Mouse (Mus musculus) layer of hippocampus, postnatal 10 days (tissue): Measurements from ENCODE around the gene Krtap10-10. TPM values are rescaled to one million over a fixed set of nuclear protein-coding genes. Genes with fewer than 3 reads are reported as not detected.

Source experiments
- DNase-seq, 2 experiments: peaks; one replicate each; pipeline ENCODE4 v3.0.0; 2021; ENCODE audit warnings: low spot score in 2 of 2
- total RNA-seq, 2 experiments: library from RNA; stranded (reverse); gene quantifications; 2 replicates each; pipeline ENCODE4 v1.2.3; 2021

The Krtap10-10 gene
- total RNA-seq, 2 experiments from 2014 or later: not detected

GRCm38 (mm10) chr10:77864762-77865143 lies 29.0 kb downstream of the Krtap10-10 start:
- DNase-seq: no peak

- DNase-seq: no peak
These were observed 31.8 kb downstream of the Krtap10-10 start for GRCm38 (mm10) chr10:77867546-77867945.

- DNase-seq: no peak
These were observed 33.9 kb downstream of the Krtap10-10 start for GRCm38 (mm10) chr10:77869651-77870050.

DNA sequence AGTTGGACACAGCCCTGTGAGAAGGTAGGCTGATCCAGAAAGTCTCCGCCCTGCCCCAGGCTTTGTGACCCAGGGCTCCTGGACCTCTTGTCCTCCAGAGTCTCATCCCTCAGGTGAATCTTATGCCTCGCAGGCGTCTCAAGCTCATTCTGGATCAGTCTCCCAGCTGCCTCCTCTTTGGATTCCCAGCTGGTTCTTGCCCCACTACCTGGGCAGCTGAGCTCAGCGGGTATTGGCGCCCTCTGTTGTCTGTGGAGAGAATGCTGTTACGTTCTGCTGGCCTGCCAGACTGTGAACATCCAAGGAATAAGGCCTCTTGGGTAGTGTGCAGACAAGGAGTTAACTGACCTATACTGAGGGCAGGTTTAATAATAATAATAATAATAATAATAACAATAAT lies 43.2 kb downstream of the Krtap10-10 start:
- DNase-seq: peak in 1 of 2 experiments; percentile 41

- DNase-seq: no peak
These were observed 44.6 kb downstream of the Krtap10-10 start for GRCm38 (mm10) chr10:77880305-77880704.

GRCm38 (mm10) chr10:77882553-77882952 lies 46.8 kb downstream of the Krtap10-10 start:
- no peak for DNase-seq

DNA sequence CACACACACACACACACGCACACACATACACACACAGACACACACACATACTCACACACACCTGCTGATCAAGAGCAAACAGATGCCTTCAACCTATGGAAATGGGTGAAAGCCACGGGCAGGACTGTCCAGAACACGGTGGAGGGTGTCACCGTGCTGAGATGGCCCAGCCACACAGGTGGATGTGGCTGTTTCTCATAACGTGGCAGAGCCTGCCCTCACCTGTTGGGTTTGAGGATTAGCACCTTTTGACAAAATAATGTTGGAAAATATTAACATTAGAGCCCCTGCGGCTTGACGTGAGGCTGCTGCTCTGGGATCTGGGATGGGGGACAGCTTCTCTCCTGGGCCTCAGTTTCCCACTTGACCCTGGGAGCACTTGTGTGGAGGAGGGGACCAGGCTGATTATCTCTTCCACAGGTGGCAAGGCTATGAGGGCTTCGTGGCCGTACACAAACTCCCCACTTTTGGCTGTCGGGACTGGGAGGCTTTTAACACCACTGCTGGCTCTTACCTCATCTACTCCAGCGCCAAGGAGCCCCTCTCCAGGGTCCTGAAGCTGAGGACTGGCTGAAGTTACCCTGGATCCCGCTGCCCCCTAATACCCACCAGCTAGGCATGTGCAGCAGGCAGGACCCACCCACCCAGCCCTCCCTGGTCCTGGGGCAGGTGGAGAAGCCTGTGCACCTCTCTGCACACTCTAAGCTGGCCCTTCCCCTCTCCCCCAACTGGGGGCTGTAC lies 50.4 kb downstream of the Krtap10-10 start:
- DNase-seq: no peak

Other genes starting within 250 kb of the Krtap10-10 start
- 100 to 1,000 TPM; 129 to 156 TPM for gene Sumo3, start 229.8 kb upstream of the Krtap10-10 start, total RNA-seq
- 10 to 100 TPM; 17.9 to 34.8 TPM for gene Gm49325, start 229.8 kb upstream of the Krtap10-10 start, total RNA-seq
- gene Ube2g2, start 213.7 kb upstream of the Krtap10-10 start, total RNA-seq: 10 to 100 TPM; 46.6 to 54.3 TPM
- not detected for gene Tspear, start 149.4 kb upstream of the Krtap10-10 start, total RNA-seq
- gene Gm19402, start 145.2 kb upstream of the Krtap10-10 start, total RNA-seq: not detected
- gene Gm9508, start 138.7 kb upstream of the Krtap10-10 start, total RNA-seq: not detected
- not detected for gene Gm10272, start 129.3 kb upstream of the Krtap10-10 start, total RNA-seq
- not detected for gene Gm10024, start 124.5 kb upstream of the Krtap10-10 start, total RNA-seq
- gene Gm10142, start 120.1 kb upstream of the Krtap10-10 start, total RNA-seq: not detected
- not detected for gene Krtap12-1, start 115.3 kb upstream of the Krtap10-10 start, total RNA-seq
- gene Gm10100, start 109.5 kb upstream of the Krtap10-10 start, total RNA-seq: not detected
- gene Gm18596, start 93.3 kb upstream of the Krtap10-10 start, total RNA-seq: not detected
- gene Gm9736, start 84.6 kb upstream of the Krtap10-10 start, total RNA-seq: not detected
- not detected for gene Gm3233, start 76.3 kb upstream of the Krtap10-10 start, total RNA-seq
- not detected for gene Gm3238, start 64.6 kb upstream of the Krtap10-10 start, total RNA-seq
- gene Gm7138, start 59.0 kb upstream of the Krtap10-10 start, total RNA-seq: not detected
- not detected for gene Gm3250, start 53.4 kb upstream of the Krtap10-10 start, total RNA-seq
- gene Gm7137, start 47.7 kb upstream of the Krtap10-10 start, total RNA-seq: not detected
- gene Gm9639, start 40.9 kb upstream of the Krtap10-10 start, total RNA-seq: not detected
- not detected for gene Gm19668, start 36.8 kb upstream of the Krtap10-10 start, total RNA-seq
- not detected for gene Gm9507, start 24.1 kb upstream of the Krtap10-10 start, total RNA-seq
- gene Gm2696, start 21.3 kb upstream of the Krtap10-10 start, total RNA-seq: not detected
- not detected for gene Krtap10-4, start 8.9 kb upstream of the Krtap10-10 start, total RNA-seq
- gene Gm36176, start 10.9 kb downstream of the Krtap10-10 start, total RNA-seq: not detected
- gene Gm10318, start 16.9 kb downstream of the Krtap10-10 start, total RNA-seq: not detected
- not detected for gene Gm3285, start 26.0 kb downstream of the Krtap10-10 start, total RNA-seq
- 10 to 100 TPM; 19.2 to 20.6 TPM for gene Lrrc3, start 66.6 kb downstream of the Krtap10-10 start, total RNA-seq
- gene Trpm2, start 134.6 kb downstream of the Krtap10-10 start, total RNA-seq: 10 to 100 TPM; 26.0 to 27.3 TPM
- 10 to 100 TPM; 32.7 to 42.5 TPM for gene 1810043G02Rik, start 142.6 kb downstream of the Krtap10-10 start, total RNA-seq
- 100 to 1,000 TPM; 112 to 116 TPM for gene Pfkl, start 174.1 kb downstream of the Krtap10-10 start, total RNA-seq
- not detected for gene Dnmt3l, start 206.0 kb downstream of the Krtap10-10 start, total RNA-seq
- under 1 TPM; 0.36 to 0.50 TPM for gene Aire, start 207.7 kb downstream of the Krtap10-10 start, total RNA-seq
- gene Icosl, start 233.4 kb downstream of the Krtap10-10 start, total RNA-seq: 1 to 10 TPM; 2.6 to 3.5 TPM